Mouse (Mus musculus) B cell, adult 67 days (primary cell): ENCODE data around the gene Ntan1. TPM values are rescaled to one million over a fixed set of nuclear protein-coding genes. Genes with fewer than 3 reads are reported as not detected.

Experiments used
- total RNA-seq, 2 experiments: library from RNA; stranded (reverse); gene quantifications; 4 replicates each; pipeline ENCODE4 v1.2.4; 2023

The Ntan1 gene
- total RNA-seq: 100 to 1,000 TPM; 133 to 147 TPM

GRCm38 (mm10) chr16:13818560-13819393 is at the start of gene Ntan1:
Ntan1 (plus strand) TSS chr16:13818845.

DNA sequence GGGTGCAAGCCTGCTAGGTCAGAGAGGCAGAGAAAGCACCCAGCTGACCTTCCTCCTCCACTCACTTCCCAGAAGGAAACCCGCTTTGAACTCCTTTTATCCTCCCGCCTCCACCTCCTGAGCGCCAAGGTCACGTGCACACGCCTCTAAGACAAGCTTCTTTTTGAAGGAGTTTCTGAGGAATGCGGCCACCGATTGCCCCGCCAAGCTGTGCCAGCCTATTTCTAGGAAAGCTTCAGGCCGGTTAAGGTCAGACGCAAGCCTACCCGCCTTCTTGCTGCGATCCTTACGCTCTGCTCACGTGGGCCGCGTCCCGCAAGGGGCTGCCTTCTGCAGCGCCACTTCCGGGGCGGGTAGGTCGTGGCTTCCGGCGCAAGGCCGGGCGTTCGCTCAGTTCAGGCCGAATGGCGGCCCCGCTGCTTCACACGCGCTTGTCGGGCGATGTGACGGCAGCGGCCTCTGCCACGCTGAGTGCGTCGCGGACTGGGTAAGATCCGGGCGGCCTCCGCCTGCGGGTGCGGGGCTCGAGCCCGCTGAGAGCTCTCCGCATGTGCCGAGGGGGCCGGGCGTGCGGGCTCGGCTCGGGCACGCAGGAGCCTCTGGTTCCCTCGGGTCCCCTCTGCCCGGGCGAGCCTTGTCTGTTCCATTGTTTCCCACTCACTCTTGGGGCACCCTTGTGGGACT is 38.1 kb upstream of the Ntan1 start, which contains the start of gene Rrn3:
Gene Rrn3, plus strand, starts transcription at position 356 of the 684 bp plus-strand sequence.

Other genes starting within 250 kb of the Ntan1 start
- 10 to 100 TPM; 37.1 to 43.5 TPM for gene Parn, start 150.7 kb upstream of the Ntan1 start, total RNA-seq
- gene Bfar, start 147.0 kb upstream of the Ntan1 start, total RNA-seq: 10 to 100 TPM; 62.2 to 84.4 TPM
- 10 to 100 TPM; 17.4 to 25.0 TPM for gene 3110001I22Rik, start 146.9 kb upstream of the Ntan1 start, total RNA-seq
- gene Pla2g10, start 87.9 kb upstream of the Ntan1 start, total RNA-seq: not detected
- 10 to 100 TPM; 38.2 to 40.6 TPM for gene Rrn3, start 38.1 kb upstream of the Ntan1 start, total RNA-seq
- 10 to 100 TPM; 71.9 to 91.4 TPM for gene Pdxdc1, start 84.3 kb downstream of the Ntan1 start, total RNA-seq
- gene Mpv17l, start 84.3 kb downstream of the Ntan1 start, total RNA-seq: 1 to 10 TPM in 1 of 2 experiments, under 1 TPM in 1; 0.80 to 1.6 TPM
- gene 2900011O08Rik, start 167.8 kb downstream of the Ntan1 start, total RNA-seq: under 1 TPM in 1 of 2 experiments, not detected in 1; 0.23 TPM
- not detected for gene Ifitm7, start 168.0 kb downstream of the Ntan1 start, total RNA-seq